Mouse (Mus musculus) midbrain, embryonic 13.5 days (tissue): ENCODE measurements at regions not wholly inside any gene's neighbourhood (a gene's known extent, or its start where the extent isn't known, plus 50 kb on each side); places are given as distances from the start of the nearest gene placed in this dataset.
"Not testable (repeated sequence)": the region's sequence is repeated elsewhere in the genome, so short reads cannot be mapped to it uniquely, and the experiment has no call there.

Experiments
- ATAC-seq: fragments of 200-750 bp; cut with Nextera tagmentation; 2 replicates; pipeline ENCODE4 v1.8.0; 2017; ENCODE audit warnings: mild to moderate bottlenecking, moderate TSS enrichment, moderate library complexity
- H3K27ac ChIP-seq: fragments of 300-500 bp; sonication (generic); 2 replicates; pipeline ENCODE4 v1.5.1; 2015; ENCODE audit warnings: inconsistent platforms, mild to moderate bottlenecking, moderate library complexity
- H3K27me3 ChIP-seq: fragments of 300-500 bp; sonication (generic); 2 replicates; pipeline ENCODE4 v1.6.1; 2015; ENCODE audit warnings: mild to moderate bottlenecking, inconsistent platforms
- H3K36me3 ChIP-seq: fragments of 300-500 bp; sonication (generic); 2 replicates; pipeline ENCODE4 v1.6.1; 2015; ENCODE audit warnings: mild to moderate bottlenecking, inconsistent platforms
- H3K4me1 ChIP-seq: fragments of 300-500 bp; sonication (generic); replicated peaks from 2 replicates; pipeline ENCODE4 v1.6.1; 2015; ENCODE audit warnings: inconsistent platforms
- H3K4me2 ChIP-seq: fragments of 300-500 bp; sonication (generic); replicated peaks from 2 replicates; pipeline ENCODE4 v1.6.1; 2015; ENCODE audit warnings: moderate library complexity, mild to moderate bottlenecking, inconsistent platforms
- H3K4me3 ChIP-seq: fragments of 300-500 bp; sonication (generic); replicated peaks from 2 replicates; pipeline ENCODE4 v1.5.1; 2015; ENCODE audit warnings: mild to moderate bottlenecking, inconsistent platforms
- H3K9ac ChIP-seq: fragments of 300-500 bp; sonication (generic); replicated peaks from 2 replicates; pipeline ENCODE4 v1.6.1; 2015; ENCODE audit warnings: mild to moderate bottlenecking, inconsistent platforms
- H3K9me3 ChIP-seq: fragments of 300-500 bp; sonication (generic); 2 replicates; pipeline ENCODE4 v1.6.1; 2016; ENCODE audit warnings: mild to moderate bottlenecking, inconsistent platforms
- WGBS: fragments of 180-500 bp; shearing (Covaris S2); methylation state at CpG from one replicate; pipeline ENCODE4 v1.1.7; 2015; 5-methylcytosine and 5-hydroxymethylcytosine counted together

DNA sequence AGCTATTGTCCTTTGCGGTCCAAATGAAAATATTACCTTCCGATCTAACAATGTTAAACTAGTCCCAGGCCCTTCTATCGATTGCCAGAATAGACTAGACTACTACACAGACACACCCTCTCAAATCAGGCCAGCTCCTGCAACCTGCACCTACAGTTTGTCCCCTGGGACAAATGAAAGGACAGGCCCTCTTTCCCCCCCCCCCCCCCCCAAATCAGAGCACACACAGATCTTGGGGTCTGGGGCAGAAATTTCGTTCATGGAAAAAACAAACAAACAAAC, 77.8 kb downstream of the BC107364 start:
- H3K9me3 ChIP-seq, H3K27ac ChIP-seq, H3K9ac ChIP-seq, H3K4me3 ChIP-seq, H3K4me1 ChIP-seq, H3K27me3 ChIP-seq, ATAC-seq, H3K36me3 ChIP-seq, H3K4me2 ChIP-seq: not testable (repeated sequence)
- 0% methylated on average over 1 of the region's 4 CpGs for whole genome bisulfite sequencing

- WGBS, result 20% methylated on average over 1 of the region's 43 CpGs
Measured at GRCm38 (mm10) chr3:96373600-96374342, 78.3 kb downstream of the BC107364 start.

GRCm38 (mm10) chr3:96362581-96362980, 68.8 kb upstream of the Fcgr1 start:
- not testable (repeated sequence) for H3K9me3 ChIP-seq, H3K9ac ChIP-seq, ATAC-seq, H3K4me2 ChIP-seq, H3K4me3 ChIP-seq, H3K27ac ChIP-seq, H3K4me1 ChIP-seq, H3K36me3 ChIP-seq
- H3K27me3 ChIP-seq, result peaks cover 19% of the 10 kb centered on the region
- 45% methylated on average over 10 of the region's 10 CpGs for WGBS

More at GRCm38 (mm10) chr3:96373600-96374342, 78.3 kb downstream of the BC107364 start:
- not testable (repeated sequence) for H3K4me1 ChIP-seq, H3K4me3 ChIP-seq, H3K9me3 ChIP-seq, H3K9ac ChIP-seq, H3K27me3 ChIP-seq, H3K27ac ChIP-seq, H3K36me3 ChIP-seq, H3K4me2 ChIP-seq
- peak; percentile 87 for ATAC-seq

DNA sequence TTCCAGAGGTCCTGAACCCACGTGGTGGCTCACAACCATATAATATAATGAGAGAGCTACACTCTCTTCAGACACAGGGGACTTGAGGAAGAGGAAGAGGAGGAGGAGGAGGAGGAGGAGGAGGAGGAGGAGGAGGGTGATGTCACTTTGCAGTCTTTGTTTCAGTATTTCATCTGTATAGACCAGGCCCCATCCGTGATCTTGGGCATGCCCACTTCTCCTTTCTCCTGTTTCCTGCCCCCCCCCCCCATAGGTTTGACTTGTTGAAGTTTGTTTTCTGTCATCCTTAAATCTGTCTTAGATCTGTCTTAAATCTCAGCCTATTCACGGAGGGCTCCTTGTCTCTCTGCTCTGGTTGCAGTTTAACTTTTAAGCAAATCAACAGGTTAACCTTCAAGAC, 67.0 kb upstream of the Fcgr1 start:
- H3K36me3 ChIP-seq, result no peaks in the 10 kb centered on the region
- 63% methylated on average over 3 of the region's 3 CpGs for WGBS
- peaks cover 19% of the 10 kb centered on the region for H3K27me3 ChIP-seq
- H3K9me3 ChIP-seq, result 0 out of 2 replicates have a peak, but pooled peaks cover 6% of the 10 kb centered on the region
- no peak overlapping the region for H3K4me3 ChIP-seq
- ATAC-seq, result 0 out of 2 replicates have a peak, but pooled peaks have one; percentile 20
- H3K4me2 ChIP-seq, result no peak overlapping the region
- no peak overlapping the region for H3K9ac ChIP-seq
- no peaks in the 10 kb centered on the region for H3K4me1 ChIP-seq
- no peak overlapping the region for H3K27ac ChIP-seq

GRCm38 (mm10) chr3:96360214-96360536, 66.4 kb upstream of the Fcgr1 start:
- H3K9ac ChIP-seq, H3K36me3 ChIP-seq, H3K27ac ChIP-seq, H3K4me1 ChIP-seq, H3K4me2 ChIP-seq, H3K4me3 ChIP-seq, H3K9me3 ChIP-seq: not testable (repeated sequence)
- 0% methylated on average over 2 of the region's 21 CpGs for WGBS
- peak; percentile 84 for ATAC-seq
- H3K27me3 ChIP-seq, result peaks cover 19% of the 10 kb centered on the region

- not testable (repeated sequence) for H3K4me1 ChIP-seq, H3K9me3 ChIP-seq, H3K4me3 ChIP-seq, H3K9ac ChIP-seq, H3K36me3 ChIP-seq, H3K4me2 ChIP-seq, H3K27ac ChIP-seq
- peaks cover 19% of the 10 kb centered on the region for H3K27me3 ChIP-seq
- WGBS, result no CpG with 5 or more reads among the region's 26 CpGs
- ATAC-seq, result peak; percentile 75
Measured at GRCm38 (mm10) chr3:96359507-96360213, 65.9 kb upstream of the Fcgr1 start.

DNA sequence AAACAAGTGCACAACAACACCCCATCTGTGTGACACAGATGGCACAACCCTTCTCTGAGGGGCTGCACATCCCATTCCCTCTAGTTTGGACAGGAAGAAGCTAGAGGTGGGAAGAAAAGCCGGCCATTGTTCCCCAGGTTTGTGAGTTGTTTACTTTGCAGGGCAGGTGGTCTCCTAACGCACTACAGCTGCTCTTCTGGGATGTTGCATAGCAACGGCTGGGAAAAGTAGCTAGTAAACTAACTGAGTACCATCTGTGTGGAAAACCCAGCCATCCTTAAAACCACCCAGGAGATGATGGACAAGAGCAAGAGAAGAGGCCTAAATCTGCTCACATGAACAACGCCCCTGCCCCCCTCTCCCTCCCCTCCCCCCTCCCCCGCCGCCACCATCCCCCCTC, 57.9 kb upstream of the Fcgr1 start:
- not testable (repeated sequence) for H3K4me1 ChIP-seq, H3K9me3 ChIP-seq, H3K27me3 ChIP-seq, H3K9ac ChIP-seq, H3K4me3 ChIP-seq, H3K36me3 ChIP-seq, ATAC-seq, H3K4me2 ChIP-seq, H3K27ac ChIP-seq
- no CpG with 5 or more reads among the region's 6 CpGs for WGBS

DNA sequence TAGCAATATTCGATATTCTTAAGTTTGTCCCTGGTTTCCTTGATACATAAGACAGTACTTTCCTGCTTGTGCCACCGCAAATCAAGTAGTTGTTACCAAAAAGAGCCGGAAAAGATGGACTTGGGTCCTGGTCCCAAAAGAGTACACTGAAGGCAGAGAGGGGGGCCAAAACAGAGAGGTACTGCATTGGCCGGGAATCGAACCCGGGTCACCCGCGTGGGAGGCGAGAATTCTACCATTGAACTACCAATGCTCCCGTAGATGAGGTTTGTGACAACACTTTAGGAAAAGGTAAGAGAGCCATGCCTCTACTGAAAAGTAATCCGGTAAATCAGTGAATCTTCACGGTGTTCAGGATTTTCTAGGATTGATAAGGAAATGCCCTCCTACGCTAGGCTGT, 57.2 kb upstream of the Fcgr1 start:
- WGBS, result no CpG with 5 or more reads among the region's 13 CpGs

DNA sequence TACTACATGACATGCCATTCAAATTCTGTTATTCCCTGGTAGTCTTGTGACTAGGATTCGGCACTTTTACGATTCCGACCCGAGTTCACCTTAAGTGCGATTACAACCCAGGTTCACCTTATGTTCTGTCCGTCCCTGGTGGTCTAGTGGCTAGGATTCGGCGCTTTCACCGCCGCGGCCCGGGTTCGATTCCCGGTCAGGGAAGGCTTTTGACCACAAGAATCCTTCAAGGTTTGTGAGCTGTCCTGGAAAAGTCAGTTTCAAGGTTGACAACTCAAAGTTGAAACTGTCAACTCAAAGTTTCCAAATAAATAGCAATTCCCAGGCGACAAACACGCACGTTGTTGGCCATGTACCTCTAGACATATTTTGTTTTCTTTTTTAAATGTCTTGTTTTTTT, 52.8 kb upstream of the Fcgr1 start:
- not testable (repeated sequence) for H3K36me3 ChIP-seq, H3K9ac ChIP-seq, H3K4me3 ChIP-seq, H3K27ac ChIP-seq, H3K4me2 ChIP-seq, H3K4me1 ChIP-seq, ATAC-seq, H3K9me3 ChIP-seq
- WGBS, result no CpG with 5 or more reads among the region's 17 CpGs
- peaks cover 32% of the 10 kb centered on the region for H3K27me3 ChIP-seq

More for the DNA sequence above, 57.2 kb upstream of the Fcgr1 start:
- H3K36me3 ChIP-seq, ATAC-seq, H3K4me3 ChIP-seq, H3K4me1 ChIP-seq, H3K27me3 ChIP-seq, H3K9ac ChIP-seq, H3K4me2 ChIP-seq, H3K9me3 ChIP-seq, H3K27ac ChIP-seq: not testable (repeated sequence)

DNA sequence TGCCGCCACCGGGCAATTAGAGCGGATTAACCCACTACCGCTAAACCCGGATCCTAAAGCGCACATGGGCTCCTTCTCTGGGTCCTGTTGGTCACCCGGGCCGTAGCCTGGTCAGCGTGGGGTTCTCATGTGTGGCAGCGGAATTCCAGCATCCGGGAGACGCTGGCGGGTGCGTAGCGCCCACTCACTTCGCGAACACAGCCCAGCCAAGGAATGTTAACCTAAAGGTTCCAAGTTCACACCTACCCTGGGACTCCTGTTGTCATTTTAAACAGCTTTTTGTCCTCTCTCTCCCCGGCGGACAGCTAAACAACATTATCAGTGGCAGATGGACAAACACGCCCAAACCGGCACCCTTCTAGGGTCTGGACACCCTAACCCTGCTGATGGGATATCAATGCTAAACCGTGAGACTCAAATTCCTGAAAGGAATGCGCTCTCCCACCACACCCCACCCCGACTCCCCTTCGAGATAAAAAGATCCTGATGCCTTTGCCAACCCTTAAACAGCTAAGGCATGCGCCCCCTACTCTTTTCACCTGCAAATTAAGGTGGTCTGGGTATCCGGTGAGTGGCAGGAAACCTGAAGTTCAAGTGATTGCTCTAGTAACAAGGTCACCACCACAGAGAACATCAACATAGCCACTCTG, 49.8 kb upstream of the Fcgr1 start:
- Histone ChIP-seq H3K27me3 (peaks cover 57% of the 10 kb centered on the region), H3K9ac (no peak overlapping the region), H3K36me3 (no peaks in the 10 kb centered on the region), H3K4me1 (no peaks in the 10 kb centered on the region), H3K27ac (no peak overlapping the region), H3K4me3 (no peak overlapping the region), H3K9me3 (no peaks in the 10 kb centered on the region), H3K4me2 (no peak overlapping the region)
- ATAC-seq, result no peak
- WGBS, result 2% methylated on average over 27 of the region's 27 CpGs
